In genomic region chr4:133829281-133830070, GRCm38 (mm10) we compare ENCODE assay signal across 8 mouse cellular contexts. TPM values are rescaled to one million over a fixed set of nuclear protein-coding genes. Genes with fewer than 3 reads are reported as not detected.
DNase-seq lines count a peak whose midpoint lies in the region; ATAC-seq and TF ChIP-seq lines count a peak whose summit lies in the region.

No protein-coding gene starts in this region.

- 0 out of 2 replicates have a peak overlapping the region, but pooled peaks have one; percentile 39 for H3K4me3 ChIP-seq in E14TG2a.4 (replicated peaks; ENCODE audit: low read length)
- H3K4me3 ChIP-seq in bone marrow, adult 2 months (replicated peaks; ENCODE audit: control insufficient read depth, low read depth, low read length) = no peak overlapping the region
- no peak overlapping the region for H3K4me3 ChIP-seq in layer of hippocampus, adult 2 months
- H3K4me3 ChIP-seq in lung, adult 2 months (replicated peaks; ENCODE audit: extremely low read depth, low read depth, low read length) = no peak overlapping the region

- intact Hi-C loops in heart, postnatal 25 days (cut with DNase I) = loop anchor here (1.0 to 2.0 kb wide), 3 partner anchors 15 to 237 kb away; no protein-coding TSS in a partner anchor

- 10% methylated on average over 10 of the region's 10 CpGs for WGBS in bone marrow, adult 2 months
- WGBS in lung, adult 2 months = 9% methylated on average over 10 of the region's 10 CpGs

- TF ChIP-seq CTCF in E14TG2a.4 (conservative IDR thresholded peaks at IDR 0.05; ENCODE audit: low read length) = peak; percentile 78
- peak; percentile 57 for TF ChIP-seq CTCF in bone marrow, adult 2 months (IDR thresholded peaks at IDR 0.05; ENCODE audit: control insufficient read depth, insufficient read depth, low read length)
- TF ChIP-seq CTCF in layer of hippocampus, adult 2 months (conservative IDR thresholded peaks at IDR 0.05) = peak; percentile 97
- peak; percentile 57 for TF ChIP-seq CTCF in lung, adult 2 months (IDR thresholded peaks at IDR 0.05; ENCODE audit: insufficient read depth, low read length)

- H3K36me3 ChIP-seq in E14TG2a.4 (ENCODE audit: insufficient read depth, low read length) = no peaks in the 10 kb centered on the region

- ATAC-seq in erythroblast, adult 5-6 weeks (replicated peaks; ENCODE audit: low FRiP score, poor library complexity, severe bottlenecking) = peak; percentile 86

- no peak overlapping the region for H3K27ac ChIP-seq in bone marrow, adult 2 months (ENCODE audit: control insufficient read depth, insufficient read depth, low read depth, low read length, poor library complexity)
- no peak overlapping the region for H3K27ac ChIP-seq in layer of hippocampus, adult 2 months

- H3K4me1 ChIP-seq in E14TG2a.4 (replicated peaks; ENCODE audit: low read depth, low read length) = peaks cover 40% of the 10 kb centered on the region
- H3K4me1 ChIP-seq in bone marrow, adult 2 months (ENCODE audit: control insufficient read depth, insufficient read depth, low read length) = peaks cover 3% of the 10 kb centered on the region; the same call in 1 of the 2 replicates
- peaks cover 2% of the 10 kb centered on the region for H3K4me1 ChIP-seq in lung, adult 2 months (ENCODE audit: control insufficient read depth, insufficient read depth, low read length)

- no peak for TF ChIP-seq POLR2A in bone marrow, adult 2 months (IDR thresholded peaks at IDR 0.05; ENCODE audit: borderline replicate concordance, control insufficient read depth, low read depth, low read length)
- TF ChIP-seq POLR2A in lung, adult 2 months (IDR thresholded peaks at IDR 0.05; ENCODE audit: borderline replicate concordance, extremely low read depth, low read depth, low read length) = no peak

- H3K27me3 ChIP-seq in E14TG2a.4 (ENCODE audit: insufficient read depth, low read length) = no peaks in the 10 kb centered on the region

- DNase-seq in heart, postnatal 25 days (ENCODE audit: low spot score) = peak; percentile 40
- DNase-seq in layer of hippocampus, adult 2 months (ENCODE audit: low spot score in 2 of 2) = peak; percentile 75 to 82
- peak; percentile 74 for DNase-seq in lung, adult 2 months
- peak; percentile 50 for DNase-seq in ovary, postnatal 10 days (ENCODE audit: low spot score)
- peak; percentile 84 for DNase-seq in thymus, postnatal 14 days

- H3K9me3 ChIP-seq in E14TG2a.4 (ENCODE audit: low read length) = no peaks in the 10 kb centered on the region

RNA-seq across cellular contexts. Expression of gene Rps6ka1, which starts 58.1 kb away (rescaled TPM):
- polyA plus RNA-seq in bone marrow, adult 2 months (2011; ENCODE audit: insufficient read depth, insufficient read length, low replicate concordance, missing spikeins) = 36.1 and 79.3 TPM in 2 replicates
- 40.0 and 40.1 TPM in 2 replicates for total RNA-seq in erythroblast, adult 5-6 weeks (2015; ENCODE audit: low replicate concordance)
- 67.2 and 89.1 TPM in 2 replicates for total RNA-seq in erythroblast, adult 5-6 weeks (2017; ENCODE audit: low replicate concordance)
- total RNA-seq in heart, postnatal 25 days (2021) = 1 to 10 TPM; 5.4 to 6.3 TPM
- total RNA-seq in layer of hippocampus, adult 2 months (2021) = 10 to 100 TPM in 1 of 2 experiments, 1 to 10 TPM in 1; 8.6 to 11.9 TPM
- polyA plus RNA-seq in lung, adult 2 months (2012; rRNA removed) = 57.2 and 65.6 TPM in 2 replicates
